Mouse (Mus musculus) B cell, adult 62 days (primary cell): ENCODE data around the gene Wdr73. TPM values are rescaled to one million over a fixed set of nuclear protein-coding genes. Genes with fewer than 3 reads are reported as not detected.

ENCODE experiments used
- total RNA-seq: library from RNA; stranded (reverse); gene quantifications from 4 replicates; pipeline ENCODE4 v1.2.4, GENCODE M21; 2023

Wdr73 gene
- total RNA-seq: 13.5 to 27.1 TPM (median 16.9 TPM) in 4 replicates

DNA sequence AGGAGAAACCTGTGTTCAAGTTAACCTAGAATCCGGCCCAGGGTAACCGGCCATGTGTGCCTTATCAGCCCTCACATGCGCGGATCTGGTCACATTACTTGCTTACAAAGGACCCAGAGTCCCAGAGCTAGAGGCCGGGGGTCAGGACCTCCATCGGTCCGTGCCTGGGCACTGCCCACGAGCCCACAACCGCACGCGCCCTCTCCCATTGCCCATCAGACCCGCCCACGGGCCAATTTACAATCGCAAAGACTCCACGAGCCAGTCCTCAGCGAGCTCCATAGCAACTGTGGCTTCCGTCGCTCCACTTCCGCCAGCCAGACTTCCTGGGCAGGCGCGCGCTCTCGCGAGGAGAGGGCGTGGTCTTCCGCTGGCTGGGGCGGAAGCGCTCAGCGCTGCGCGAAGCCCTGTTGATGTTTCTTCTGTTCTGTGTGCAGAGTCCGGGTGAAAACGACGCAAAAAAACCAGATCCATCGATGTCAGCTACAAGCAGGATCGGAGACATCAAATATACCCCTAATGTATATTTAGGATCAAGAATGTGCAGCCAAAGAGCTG, at the start of gene Wdr73:
TSS of gene Wdr73 (minus strand) at position 326 of the 558 bp plus-strand sequence.

DNA sequence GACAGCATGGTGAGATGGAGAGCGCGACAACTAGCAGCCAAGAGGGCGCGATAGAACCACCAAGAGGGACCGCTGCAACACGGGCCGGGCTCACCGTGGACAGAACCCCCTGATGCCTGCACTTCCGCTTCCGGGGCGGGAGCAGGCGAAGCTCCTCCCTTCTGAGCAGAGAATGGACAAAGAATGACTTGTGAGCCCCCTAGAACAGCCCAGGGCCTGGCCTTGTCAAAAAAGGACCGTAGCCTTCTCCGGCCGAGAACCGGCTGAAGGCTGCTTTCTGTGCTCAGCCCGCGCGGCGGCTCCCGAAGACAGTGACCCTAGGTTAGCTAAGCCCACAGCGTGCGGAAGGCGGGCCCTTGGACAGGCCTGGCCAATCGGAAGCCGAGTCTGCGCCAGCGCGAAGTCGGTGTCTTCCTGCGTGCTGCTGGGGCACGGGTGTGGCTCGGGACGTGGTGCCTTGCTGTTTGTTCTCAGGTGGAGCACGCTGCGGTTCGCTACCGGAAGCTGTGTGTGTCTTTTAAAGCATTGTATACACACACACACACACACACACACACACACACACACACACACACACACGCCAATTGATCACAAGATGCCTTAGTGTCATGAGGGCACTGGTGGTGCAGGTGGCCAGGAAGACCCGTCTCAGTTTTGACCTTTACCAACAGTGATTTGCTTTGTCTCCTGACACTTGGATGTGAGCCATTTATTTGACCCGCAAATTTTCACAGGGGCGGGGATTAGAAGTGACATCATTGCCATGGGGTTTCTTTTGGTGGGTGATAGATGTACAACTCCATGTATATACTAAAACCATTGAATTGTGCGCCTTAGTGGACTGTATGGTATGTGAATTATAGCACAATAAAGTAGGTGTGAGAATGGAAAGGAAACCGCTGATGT, 46.6 kb upstream of the Wdr73 start, which contains the start of gene Sec11a:
TSS of gene Sec11a (minus strand) at position 336 of the 906 bp plus-strand sequence.

DNA sequence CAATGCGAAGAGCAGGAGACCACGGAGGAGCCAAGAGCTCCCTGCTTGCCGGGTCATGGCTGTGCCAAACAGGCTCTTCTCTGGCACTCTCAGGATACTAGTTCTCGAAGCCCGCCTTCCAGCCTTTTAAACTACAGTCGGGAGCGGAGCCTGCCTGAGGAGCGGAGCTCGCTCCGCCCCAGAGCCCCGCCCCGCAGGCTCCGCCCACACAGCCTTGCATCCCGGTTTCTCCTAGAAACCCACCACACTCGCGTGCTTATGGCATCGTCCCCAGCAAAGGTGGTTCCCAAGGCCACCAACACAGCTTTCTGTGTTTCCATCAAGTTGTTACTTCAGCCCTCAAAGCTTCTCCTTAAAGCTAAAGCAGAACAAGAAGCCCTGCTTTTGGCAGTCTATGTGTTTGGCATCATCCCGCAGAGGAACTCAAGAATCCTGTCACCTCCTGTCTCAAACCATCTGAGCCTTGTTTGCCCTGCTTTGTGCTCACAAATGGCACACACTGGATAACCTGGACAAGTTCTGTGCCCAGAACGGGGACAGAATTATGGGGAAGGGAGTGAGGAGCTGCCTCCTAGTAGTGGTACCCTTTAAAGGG, 3.9 kb upstream of the Wdr73 start, which contains the start of gene Nmb:
TSS of gene Nmb (minus strand) at position 156 of the 595 bp plus-strand sequence.

GRCm38 (mm10) chr7:80860729-80861274, 40.3 kb downstream of the Wdr73 start, which contains the start of gene Zscan2:
TSS of gene Zscan2 (plus strand) at chr7:80860920.

Other genes with a start within 250 kb of the Wdr73 start
- 36.2 to 44.9 TPM (median 39.0 TPM) in 4 replicates for gene Crtc3, start 212.4 kb downstream of the Wdr73 start, total RNA-seq
- 506 to 531 TPM (median 513 TPM) in 4 replicates for gene Iqgap1, start 75.3 kb downstream of the Wdr73 start, total RNA-seq
- gene Zscan2, start 40.3 kb downstream of the Wdr73 start, total RNA-seq: 5.4 to 9.0 TPM (median 6.5 TPM) in 4 replicates
- gene Nmb, start 3.8 kb upstream of the Wdr73 start, total RNA-seq: 11.8 to 17.5 TPM (median 13.8 TPM) in 4 replicates
- 84.9 to 101 TPM (median 90.3 TPM) in 4 replicates for gene Sec11a, start 46.5 kb upstream of the Wdr73 start, total RNA-seq
- 103 to 125 TPM (median 112 TPM) in 4 replicates for gene Zfp592, start 92.4 kb upstream of the Wdr73 start, total RNA-seq
- gene Alpk3, start 156.3 kb upstream of the Wdr73 start, total RNA-seq: 0.36 to 0.52 TPM (median 0.46 TPM) in 4 replicates
- not detected in 4 replicates for gene Slc28a1, start 213.5 kb upstream of the Wdr73 start, total RNA-seq